In the genomic region with DNA sequence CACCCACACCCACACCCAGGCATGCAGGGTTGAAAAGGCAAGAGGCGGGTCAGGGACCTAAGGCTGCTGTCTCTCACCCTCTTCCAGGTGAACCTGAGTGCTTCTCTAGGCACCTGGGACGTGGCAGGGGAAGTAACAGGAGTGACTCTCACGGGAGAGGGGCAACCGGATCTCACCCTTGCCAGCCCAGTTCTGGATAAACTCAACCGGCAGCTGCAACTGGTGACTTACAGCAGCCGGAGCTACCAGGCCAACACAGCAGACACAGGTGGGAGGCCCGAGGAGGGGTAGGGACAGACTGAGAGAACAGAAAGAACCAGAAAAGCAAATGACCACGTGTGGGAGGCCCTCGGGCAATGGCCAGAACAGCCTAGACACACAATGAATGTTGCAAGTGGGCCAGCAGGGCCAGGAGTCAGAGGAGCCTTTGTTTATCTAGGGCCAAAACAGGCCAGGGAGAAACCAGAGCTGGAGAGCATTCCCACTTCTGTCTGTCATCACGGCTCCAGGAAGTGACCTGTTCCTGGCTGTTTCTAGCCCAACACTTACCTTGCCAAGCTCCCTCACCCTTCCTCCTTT, we compare ENCODE assay signal across 10 mouse cellular contexts. TPM values are rescaled to one million over a fixed set of nuclear protein-coding genes. Genes with fewer than 3 reads are reported as not detected.
DNase-seq lines count a peak whose midpoint lies in the region; ATAC-seq lines count a peak whose summit lies in the region.
"Had no signal": no experiment of that assay in that cellular context is flagged by ENCODE, and none has a peak within 500 bp of the region (broad histone marks: within the 10 kb centered on the region; RNA-seq: fewer than 3 reads in every experiment).

No protein-coding gene starts in this region.

- no peak for ATAC-seq in intestine, embryonic 16.5 days
- ATAC-seq in neural tube, embryonic 14.5 days (ENCODE audit: low read depth), result no peak

- no peaks in the 10 kb centered on the region for H3K9me3 ChIP-seq in embryonic facial prominence, embryonic 10.5 days
- no peaks in the 10 kb centered on the region for H3K9me3 ChIP-seq in intestine, embryonic 16.5 days (ENCODE audit: control insufficient read depth, low read length)
- H3K9me3 ChIP-seq in neural tube, embryonic 14.5 days (ENCODE audit: control insufficient read depth, low read length), result no peaks in the 10 kb centered on the region
- H3K9me3 ChIP-seq: forebrain, embryonic 10.5 days; limb, embryonic 12.5 days had no signal

- H3K9ac ChIP-seq in intestine, embryonic 16.5 days (ENCODE audit: low read depth, low read length), result peak overlapping the region; percentile 79
- no peak overlapping the region for H3K9ac ChIP-seq in neural tube, embryonic 14.5 days (replicated peaks; ENCODE audit: low read depth, low read length)
- H3K9ac ChIP-seq: limb, embryonic 12.5 days had no signal

- intact Hi-C loops in heart, postnatal 25 days (cut with DNase I), result loop anchor here (2.0 kb wide), 1 partner anchor 45 kb away; no protein-coding TSS in a partner anchor

- 31% methylated on average over 10 of the region's 10 CpGs for WGBS in embryonic facial prominence, embryonic 10.5 days
- 18% methylated on average over 10 of the region's 10 CpGs for WGBS in intestine, embryonic 16.5 days
- 54% methylated on average over 10 of the region's 10 CpGs for WGBS in neural tube, embryonic 14.5 days

- peaks cover 97% of the 10 kb centered on the region for H3K27me3 ChIP-seq in embryonic facial prominence, embryonic 10.5 days (replicated peaks; ENCODE audit: low read depth, poor library complexity, severe bottlenecking)
- H3K27me3 ChIP-seq in intestine, embryonic 16.5 days (replicated peaks; ENCODE audit: control insufficient read depth, insufficient read depth, low read length), result peaks cover 6% of the 10 kb centered on the region; the same call in 1 of the 2 replicates
- H3K27me3 ChIP-seq in neural tube, embryonic 14.5 days (ENCODE audit: control insufficient read depth, insufficient read depth, low read length), result peaks cover 20% of the 10 kb centered on the region

- H3K4me2 ChIP-seq in intestine, embryonic 16.5 days (ENCODE audit: low read depth, low read length), result peak overlapping the region; percentile 98
- H3K4me2 ChIP-seq in neural tube, embryonic 14.5 days (ENCODE audit: low read depth, low read length), result peak overlapping the region; percentile 67; the same call in 1 of the 2 replicates
- H3K4me2 ChIP-seq: limb, embryonic 12.5 days had no signal

- H3K27ac ChIP-seq in embryonic facial prominence, embryonic 10.5 days (replicated peaks), result no peak overlapping the region
- peak overlapping the region; percentile 82 for H3K27ac ChIP-seq in intestine, embryonic 16.5 days (ENCODE audit: low read length)
- H3K27ac ChIP-seq in neural tube, embryonic 14.5 days (ENCODE audit: low read depth, low read length), result no peak overlapping the region
- H3K27ac ChIP-seq: forebrain, embryonic 10.5 days; limb, embryonic 12.5 days had no signal

- H3K4me1 ChIP-seq in embryonic facial prominence, embryonic 10.5 days, result peaks cover 51% of the 10 kb centered on the region
- peaks cover 22% of the 10 kb centered on the region for H3K4me1 ChIP-seq in intestine, embryonic 16.5 days (ENCODE audit: control insufficient read depth, insufficient read depth, low read length)
- peaks cover 21% of the 10 kb centered on the region for H3K4me1 ChIP-seq in neural tube, embryonic 14.5 days (ENCODE audit: control insufficient read depth, insufficient read depth, low read length)

- H3K4me3 ChIP-seq in embryonic facial prominence, embryonic 10.5 days, result no peak overlapping the region
- H3K4me3 ChIP-seq in intestine, embryonic 16.5 days (ENCODE audit: low read length), result peak overlapping the region; percentile 75
- H3K4me3 ChIP-seq in neural tube, embryonic 14.5 days (ENCODE audit: low read depth, low read length), result peak overlapping the region; percentile 87; the same call in 1 of the 2 replicates
- H3K4me3 ChIP-seq: limb, embryonic 12.5 days had no signal

- DNase-seq in lung, adult 18-20 months, result peak; percentile 74 to 81
- DNase-seq in lung, postnatal 10 days, result no peak
- peak; percentile 36 for DNase-seq in embryonic facial prominence, embryonic 10.5 days (ENCODE audit: low spot score)
- no peak for DNase-seq in frontal cortex, postnatal 25 days (ENCODE audit: low spot score in 2 of 2)
- no peak for DNase-seq in heart, postnatal 25 days (ENCODE audit: low spot score)
- DNase-seq: thymus, adult 18-20 months had no signal

- no peaks in the 10 kb centered on the region for H3K36me3 ChIP-seq in embryonic facial prominence, embryonic 10.5 days (replicated peaks)
- no peaks in the 10 kb centered on the region; the same call in 1 of the 2 replicates for H3K36me3 ChIP-seq in intestine, embryonic 16.5 days (ENCODE audit: control insufficient read depth, insufficient read depth, low read length)
- H3K36me3 ChIP-seq in neural tube, embryonic 14.5 days (ENCODE audit: control insufficient read depth, insufficient read depth, low read length), result peaks cover 12% of the 10 kb centered on the region
- H3K36me3 ChIP-seq: forebrain, embryonic 10.5 days; limb, embryonic 12.5 days had no signal

RNA-seq across cellular contexts. Expression of gene B4galnt1, which starts 2.7 kb away (rescaled TPM):
- 3.0 and 3.8 TPM in 2 replicates for polyA plus RNA-seq in embryonic facial prominence, embryonic 10.5 days (2016; fragmentation: Nextera tagmentation; extraction: Ambion mirVana)
- polyA plus RNA-seq in intestine, embryonic 16.5 days (2015; fragmentation: Nextera tagmentation; extraction: Ambion mirVana), result 65.6 and 66.7 TPM in 2 replicates
- polyA plus RNA-seq in neural tube, embryonic 14.5 days (2014; fragmentation: Nextera tagmentation; extraction: Ambion mirVana), result 79.3 and 93.4 TPM in 2 replicates
- total RNA-seq in heart, postnatal 25 days (2021), result 1 to 10 TPM; 1.5 to 1.6 TPM

RNA-seq across cellular contexts. Expression of gene Slc26a10, which starts 12.7 kb away (rescaled TPM):
- 2.1 and 2.9 TPM in 2 replicates for polyA plus RNA-seq in embryonic facial prominence, embryonic 10.5 days (2016; fragmentation: Nextera tagmentation; extraction: Ambion mirVana)
- 1.0 and 1.1 TPM in 2 replicates for polyA plus RNA-seq in intestine, embryonic 16.5 days (2015; fragmentation: Nextera tagmentation; extraction: Ambion mirVana)
- polyA plus RNA-seq in neural tube, embryonic 14.5 days (2014; fragmentation: Nextera tagmentation; extraction: Ambion mirVana), result 0.80 and 1.3 TPM in 2 replicates
- 10 to 100 TPM; 18.2 to 29.2 TPM for total RNA-seq in heart, postnatal 25 days (2021)

RNA-seq across cellular contexts. Expression of gene Arhgef25, which starts 22.2 kb away (rescaled TPM):
- polyA plus RNA-seq in embryonic facial prominence, embryonic 10.5 days (2016; fragmentation: Nextera tagmentation; extraction: Ambion mirVana), result 26.9 and 29.6 TPM in 2 replicates
- 44.7 and 46.3 TPM in 2 replicates for polyA plus RNA-seq in intestine, embryonic 16.5 days (2015; fragmentation: Nextera tagmentation; extraction: Ambion mirVana)
- polyA plus RNA-seq in neural tube, embryonic 14.5 days (2014; fragmentation: Nextera tagmentation; extraction: Ambion mirVana), result 24.2 and 31.0 TPM in 2 replicates
- total RNA-seq in heart, postnatal 25 days (2021), result 10 to 100 TPM; 10.9 to 12.7 TPM

RNA-seq across cellular contexts. Expression of gene Dtx3, which starts 27.8 kb away (rescaled TPM):
- 107 and 115 TPM in 2 replicates for polyA plus RNA-seq in embryonic facial prominence, embryonic 10.5 days (2016; fragmentation: Nextera tagmentation; extraction: Ambion mirVana)
- 54.4 and 56.9 TPM in 2 replicates for polyA plus RNA-seq in intestine, embryonic 16.5 days (2015; fragmentation: Nextera tagmentation; extraction: Ambion mirVana)
- 224 and 231 TPM in 2 replicates for polyA plus RNA-seq in neural tube, embryonic 14.5 days (2014; fragmentation: Nextera tagmentation; extraction: Ambion mirVana)
- 10 to 100 TPM; 26.3 to 28.6 TPM for total RNA-seq in heart, postnatal 25 days (2021)

RNA-seq across cellular contexts. Expression of gene Pip4k2c, which starts 43.7 kb away (rescaled TPM):
- polyA plus RNA-seq in embryonic facial prominence, embryonic 10.5 days (2016; fragmentation: Nextera tagmentation; extraction: Ambion mirVana), result 25.3 and 25.9 TPM in 2 replicates
- polyA plus RNA-seq in intestine, embryonic 16.5 days (2015; fragmentation: Nextera tagmentation; extraction: Ambion mirVana), result 40.3 and 44.5 TPM in 2 replicates
- 15.5 and 18.1 TPM in 2 replicates for polyA plus RNA-seq in neural tube, embryonic 14.5 days (2014; fragmentation: Nextera tagmentation; extraction: Ambion mirVana)
- total RNA-seq in heart, postnatal 25 days (2021), result 10 to 100 TPM; 23.3 to 24.6 TPM

Comparison
In these comparisons a context has a peak if more than half of its experiments do, and no peak if none do; other contexts are left out.
1. DNase-seq: peak in lung, adult 18-20 months (2 of 2) and embryonic facial prominence, embryonic 10.5 days (single experiment); none in lung, postnatal 10 days (single experiment), frontal cortex, postnatal 25 days (0 of 2) and heart, postnatal 25 days (single experiment).
2. RNA of gene B4galnt1, which starts 2.7 kb away (polyA plus RNA-seq): 79.3 to 93.4 TPM in neural tube, embryonic 14.5 days and 65.6 to 66.7 TPM in intestine, embryonic 16.5 days; 3.0 to 3.8 TPM in embryonic facial prominence, embryonic 10.5 days; every median in the first group is over 10 times any median in the second.